Mouse (Mus musculus) heart, embryonic 13.5 days (tissue): ENCODE measurements around the gene Clec11a. TPM values are rescaled to one million over a fixed set of nuclear protein-coding genes. Genes with fewer than 3 reads are reported as not detected.

ENCODE experiments used
- ATAC-seq: fragments of 200-750 bp; cut with Nextera tagmentation; 2 replicates; pipeline ENCODE4 v1.8.0; 2017; ENCODE audit warnings: moderate TSS enrichment; ENCODE audit not compliant: insufficient number of reproducible peaks, low FRiP score, low TSS enrichment; ENCODE audit errors: extremely low read depth
- H3K27ac ChIP-seq: fragments of 300-500 bp; sonication (generic); replicated peaks from 2 replicates; pipeline ENCODE4 v1.5.1; 2015; ENCODE audit warnings: moderate library complexity, mild to moderate bottlenecking, inconsistent platforms
- H3K27me3 ChIP-seq: fragments of 300-500 bp; sonication (generic); replicated peaks from 2 replicates; pipeline ENCODE4 v1.6.1; 2015; ENCODE audit warnings: mild to moderate bottlenecking, inconsistent platforms
- H3K36me3 ChIP-seq: fragments of 300-500 bp; sonication (generic); 2 replicates; pipeline ENCODE4 v1.6.1; 2015; ENCODE audit warnings: mild to moderate bottlenecking, inconsistent platforms
- H3K4me1 ChIP-seq: fragments of 300-500 bp; sonication (generic); 2 replicates; pipeline ENCODE4 v1.6.1; 2015; ENCODE audit warnings: inconsistent platforms
- H3K4me2 ChIP-seq: fragments of 300-500 bp; sonication (generic); 2 replicates; pipeline ENCODE4 v1.6.1; 2015; ENCODE audit warnings: inconsistent platforms, mild to moderate bottlenecking, moderate library complexity
- H3K4me3 ChIP-seq: fragments of 300-500 bp; sonication (generic); 2 replicates; pipeline ENCODE4 v1.5.1; 2015; ENCODE audit warnings: moderate library complexity, mild to moderate bottlenecking, inconsistent platforms
- H3K9ac ChIP-seq: fragments of 300-500 bp; sonication (generic); 2 replicates; pipeline ENCODE4 v1.6.1; 2015; ENCODE audit warnings: inconsistent platforms, mild to moderate bottlenecking, moderate library complexity
- H3K9me3 ChIP-seq: fragments of 300-500 bp; sonication (generic); 2 replicates; pipeline ENCODE4 v1.6.1; 2016; ENCODE audit warnings: inconsistent platforms
- WGBS: fragments of 180-500 bp; shearing (Covaris S2); methylation state at CpG from one replicate; pipeline ENCODE4 v1.1.7; 2015; ENCODE audit warnings: mixed read lengths; 5-methylcytosine and 5-hydroxymethylcytosine counted together
- polyA plus RNA-seq: library from polyadenylated mRNA; unstranded; fragments of >200 nt; fragmentation: Nextera tagmentation; extraction: Ambion mirVana; gene quantifications from 2 replicates; pipeline ENCODE4 v1.2.1, GENCODE M21; 2015

The Clec11a gene
- polyA plus RNA-seq, 1 experiment from 2014 or later, result 0.67 TPM

DNA sequence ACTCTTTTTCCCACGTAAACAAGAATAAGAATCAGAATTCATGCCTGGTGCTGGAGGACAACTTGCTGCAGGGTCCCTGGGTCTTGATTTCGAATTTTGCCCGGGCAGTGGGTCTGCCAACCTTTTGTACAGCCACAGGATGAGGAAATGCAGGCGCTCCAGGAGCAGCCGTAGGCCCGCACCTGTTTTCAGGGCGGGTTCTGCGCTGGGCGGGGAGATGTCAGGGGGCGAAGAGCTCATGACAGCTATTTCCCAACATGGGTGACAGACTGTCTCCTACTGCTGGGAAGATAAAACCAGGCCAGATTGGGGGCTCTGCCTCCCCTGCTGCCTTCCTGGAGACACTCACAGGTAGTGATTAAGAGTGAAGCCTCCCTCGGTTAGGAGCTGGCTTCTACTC is 32.6 kb downstream of the Clec11a start:
- Histone ChIP-seq H3K9ac (no peak overlapping the region), H3K9me3 (no peaks in the 10 kb centered on the region), H3K4me1 (no peaks in the 10 kb centered on the region), H3K4me2 (no peak overlapping the region), H3K36me3 (no peaks in the 10 kb centered on the region), H3K27ac (no peak overlapping the region), H3K4me3 (no peak overlapping the region), H3K27me3 (peaks cover 47% of the 10 kb centered on the region)
- WGBS, result 23% methylated on average over 11 of the region's 11 CpGs
- ATAC-seq, result no peak

DNA sequence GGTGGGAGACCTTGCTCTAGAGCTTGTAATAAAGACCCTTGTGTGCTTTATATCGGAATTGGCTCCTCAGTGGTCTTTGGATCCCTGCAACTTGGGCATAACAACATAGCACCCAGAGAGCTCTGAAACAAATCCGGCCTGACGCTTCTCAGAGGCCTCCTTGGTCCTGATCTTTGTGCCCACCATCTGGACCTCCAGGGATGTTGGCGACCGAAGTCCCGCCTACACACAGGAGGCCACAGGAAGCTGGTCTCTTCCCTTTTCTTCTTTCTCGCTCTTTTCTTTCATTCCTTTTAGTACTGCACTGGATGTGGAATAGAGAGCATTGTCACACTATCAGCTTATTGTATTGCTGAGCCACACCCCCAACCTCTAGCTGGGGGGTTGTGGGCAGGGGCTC is 33.3 kb downstream of the Clec11a start:
- Histone ChIP-seq H3K36me3 (no peaks in the 10 kb centered on the region), H3K4me3 (no peak overlapping the region), H3K4me2 (no peak overlapping the region), H3K9ac (no peak overlapping the region), H3K27me3 (peaks cover 51% of the 10 kb centered on the region), H3K4me1 (no peaks in the 10 kb centered on the region), H3K9me3 (no peaks in the 10 kb centered on the region), H3K27ac (no peak overlapping the region)
- WGBS, result 68% methylated on average over 7 of the region's 7 CpGs
- ATAC-seq, result no peak

DNA sequence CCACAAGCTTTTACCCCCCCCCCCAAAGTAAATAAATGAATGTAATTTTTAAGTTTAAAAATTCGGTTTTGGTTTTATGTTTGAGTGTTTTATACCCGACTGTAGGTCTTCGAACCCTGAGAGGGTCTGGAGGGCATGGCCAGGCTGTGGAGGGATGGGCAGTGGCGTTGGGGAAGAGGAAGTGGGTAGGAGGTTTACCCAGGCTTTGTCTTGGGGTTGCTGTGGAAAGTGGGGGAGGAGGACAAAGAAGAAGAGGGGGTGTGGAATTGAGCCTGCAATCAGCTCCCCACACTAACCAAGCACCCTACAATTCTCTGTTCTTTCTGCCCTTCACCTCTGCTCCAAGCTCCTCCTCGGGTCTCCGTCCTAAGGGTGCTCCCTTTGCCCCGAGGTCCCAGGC is 34.2 kb downstream of the Clec11a start:
- Histone ChIP-seq H3K9me3 (no peaks in the 10 kb centered on the region), H3K9ac (no peak overlapping the region), H3K4me3 (no peak overlapping the region), H3K27me3 (peaks cover 55% of the 10 kb centered on the region), H3K36me3 (no peaks in the 10 kb centered on the region), H3K27ac (no peak overlapping the region), H3K4me1 (no peaks in the 10 kb centered on the region), H3K4me2 (no peak overlapping the region)
- ATAC-seq, result no peak
- WGBS, result 78% methylated on average over 7 of the region's 7 CpGs

DNA sequence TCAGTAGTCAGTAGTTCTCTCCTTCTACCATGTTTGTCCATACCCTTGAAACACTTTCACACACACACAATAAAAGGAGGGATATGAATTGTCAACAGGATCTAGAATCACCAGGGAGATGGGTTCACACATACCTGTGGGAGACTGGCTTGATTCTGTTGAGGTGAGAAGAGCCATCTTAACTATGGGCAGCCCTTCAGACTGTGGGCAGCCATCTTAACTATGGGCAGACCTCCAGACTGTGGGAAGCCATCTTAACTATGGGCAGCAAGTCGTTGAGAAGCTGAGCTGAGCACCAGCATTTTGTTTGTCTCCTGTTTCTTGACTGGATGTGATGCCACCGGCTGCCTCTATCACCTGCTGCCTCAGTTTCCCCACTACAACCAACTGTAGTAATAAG is 35.4 kb downstream of the Clec11a start:
- no peak for ATAC-seq
- Histone ChIP-seq H3K4me1 (no peaks in the 10 kb centered on the region), H3K4me3 (no peak overlapping the region), H3K27ac (no peak overlapping the region), H3K9ac (no peak overlapping the region), H3K36me3 (no peaks in the 10 kb centered on the region), H3K4me2 (no peak overlapping the region), H3K9me3 (no peaks in the 10 kb centered on the region), H3K27me3 (peaks cover 66% of the 10 kb centered on the region)
- WGBS, result 65% methylated on average over 2 of the region's 2 CpGs

GRCm38 (mm10) chr7:44269397-44269796 is 37.3 kb downstream of the Clec11a start:
- Histone ChIP-seq H3K27ac (no peak overlapping the region), H3K4me1 (no peaks in the 10 kb centered on the region), H3K9ac (no peak overlapping the region), H3K36me3 (no peaks in the 10 kb centered on the region), H3K27me3 (peaks cover 61% of the 10 kb centered on the region), H3K9me3 (no peaks in the 10 kb centered on the region), H3K4me2 (no peak overlapping the region), H3K4me3 (no peak overlapping the region)
- ATAC-seq, result no peak
- WGBS, result 77% methylated on average over 2 of the region's 2 CpGs

DNA sequence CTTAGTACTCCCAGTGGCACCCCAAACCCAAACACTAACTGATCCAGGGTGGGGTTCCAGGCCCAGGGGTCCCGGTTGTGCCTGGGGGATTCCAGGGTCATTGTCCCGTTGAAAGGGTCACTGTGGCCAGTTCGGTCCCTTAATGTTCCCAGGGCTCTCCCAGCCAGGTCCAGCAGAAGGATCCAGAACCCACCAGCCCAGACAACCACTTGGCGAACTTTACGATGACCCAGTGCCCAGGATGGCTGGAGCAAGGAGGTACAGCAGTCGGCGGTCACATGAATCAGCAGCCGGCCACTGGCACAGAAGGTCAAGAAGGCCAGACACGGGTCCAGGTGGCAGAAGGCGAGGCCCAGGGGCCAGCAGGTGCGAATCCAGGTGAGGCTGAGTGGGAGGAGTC is 38.6 kb downstream of the Clec11a start:
- Histone ChIP-seq H3K27ac (no peak overlapping the region), H3K4me2 (no peak overlapping the region), H3K9me3 (no peaks in the 10 kb centered on the region), H3K36me3 (no peaks in the 10 kb centered on the region), H3K4me3 (no peak overlapping the region), H3K4me1 (no peaks in the 10 kb centered on the region), H3K27me3 (peaks cover 61% of the 10 kb centered on the region), H3K9ac (no peak overlapping the region)
- no peak for ATAC-seq
- 68% methylated on average over 11 of the region's 11 CpGs for WGBS

- H3K4me1 ChIP-seq, result no peaks in the 10 kb centered on the region
- peak overlapping the region; percentile 51 for H3K4me2 ChIP-seq
- H3K4me3 ChIP-seq, result peak overlapping the region; percentile 13; the same call in 1 of the 2 replicates
- 4% methylated on average over 34 of the region's 34 CpGs for WGBS
- H3K9me3 ChIP-seq, result no peaks in the 10 kb centered on the region
- no peak for ATAC-seq
- H3K9ac ChIP-seq, result no peak overlapping the region; the same call in 1 of the 2 replicates
- peaks cover 65% of the 10 kb centered on the region for H3K27me3 ChIP-seq
- no peaks in the 10 kb centered on the region for H3K36me3 ChIP-seq
- no peak overlapping the region for H3K27ac ChIP-seq
These were observed 43.7 kb downstream of the Clec11a start for GRCm38 (mm10) chr7:44262791-44263643.

- Histone ChIP-seq H3K9ac (no peak within 1 kb of the TSS), H3K27ac (no peak within 1 kb of the TSS), H3K36me3 (peaks cover 3% of the 10 kb centered on the region; the same call in 1 of the 2 replicates), H3K9me3 (no peaks in the 10 kb centered on the region), H3K4me1 (no peaks in the 10 kb centered on the region), H3K27me3 (peaks cover 50% of the 10 kb centered on the region), H3K4me3 (no peak within 1 kb of the TSS), H3K4me2 (no peak within 1 kb of the TSS)
- 51% methylated on average over 5 of the region's 5 CpGs for WGBS
- ATAC-seq, result no peak
These were observed 45.6 kb downstream of the Clec11a start, which contains the start of gene Gm15517 for GRCm38 (mm10) chr7:44261147-44261546. TSS of gene Gm15517 (plus strand) at chr7:44261447.

DNA sequence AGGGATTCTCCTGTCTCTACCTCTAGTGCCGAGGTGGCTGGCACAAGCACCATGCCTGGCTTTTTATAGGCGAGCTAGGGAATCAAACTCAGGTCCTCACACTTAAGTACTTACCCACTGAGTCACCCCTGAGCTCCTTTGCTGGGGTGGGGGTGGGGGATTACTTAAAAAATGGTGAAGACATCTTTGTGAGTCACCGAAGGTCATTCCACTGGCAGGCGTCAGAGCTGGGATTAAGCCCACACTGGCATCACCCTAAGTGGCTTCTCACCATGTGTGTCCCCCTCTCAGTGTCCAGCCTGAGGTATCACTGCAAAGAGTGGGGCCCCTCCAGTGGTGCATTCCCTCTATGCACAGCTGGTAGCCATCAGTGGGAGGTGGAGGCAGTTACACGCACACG is 46.3 kb downstream of the Clec11a start:
- H3K9me3 ChIP-seq, result no peaks in the 10 kb centered on the region
- WGBS, result 71% methylated on average over 6 of the region's 6 CpGs

GRCm38 (mm10) chr7:44257278-44257677 is 49.4 kb downstream of the Clec11a start, which contains the start of gene Acp4:
TSS of gene Acp4 (minus strand) at chr7:44257378.
- Histone ChIP-seq H3K36me3 (peaks cover 20% of the 10 kb centered on the region), H3K27ac (no peak within 1 kb of the TSS), H3K4me3 (no peak within 1 kb of the TSS), H3K4me2 (no peak within 1 kb of the TSS), H3K9ac (no peak within 1 kb of the TSS), H3K4me1 (peaks cover 11% of the 10 kb centered on the region), H3K27me3 (peaks cover 19% of the 10 kb centered on the region), H3K9me3 (no peaks in the 10 kb centered on the region)
- no peak for ATAC-seq
- 66% methylated on average over 4 of the region's 4 CpGs for WGBS

More for the DNA sequence above, 46.3 kb downstream of the Clec11a start:
- Histone ChIP-seq H3K27me3 (peaks cover 45% of the 10 kb centered on the region), H3K4me1 (no peaks in the 10 kb centered on the region), H3K4me3 (no peak overlapping the region), H3K36me3 (peaks cover 3% of the 10 kb centered on the region; the same call in 1 of the 2 replicates), H3K4me2 (no peak overlapping the region), H3K27ac (no peak overlapping the region), H3K9ac (no peak overlapping the region)
- ATAC-seq, result no peak

GRCm38 (mm10) chr7:44254930-44255329 is 51.8 kb downstream of the Clec11a start:
- H3K4me1 ChIP-seq, result peaks cover 13% of the 10 kb centered on the region
- H3K4me2 ChIP-seq, result no peak overlapping the region
- 55% methylated on average over 6 of the region's 6 CpGs for WGBS
- H3K4me3 ChIP-seq, result no peak overlapping the region
- no peaks in the 10 kb centered on the region for H3K9me3 ChIP-seq
- no peak for ATAC-seq
- H3K9ac ChIP-seq, result no peak overlapping the region
- H3K36me3 ChIP-seq, result peaks cover 42% of the 10 kb centered on the region
- H3K27ac ChIP-seq, result no peak overlapping the region
- H3K27me3 ChIP-seq, result no peaks in the 10 kb centered on the region
